Mouse (Mus musculus) CD4-positive, CD25-positive, alpha-beta regulatory T cell, adult 4 months (primary cell): Measurements from ENCODE around the gene Zfand3. TPM values are rescaled to one million over a fixed set of nuclear protein-coding genes. Genes with fewer than 3 reads are reported as not detected.

Source experiments
- ATAC-seq: one replicate; pipeline ENCODE4 v1.8.0; 2017
- polyA plus RNA-seq, 2 experiments: library from polyadenylated mRNA; unstranded; fragments of 100-300 nt; shearing (Covaris generic); gene quantifications; one replicate each; pipeline ENCODE4 v1.2.1; 2017

The Zfand3 gene
- polyA plus RNA-seq, 2 experiments from 2014 or later, result 14.6 to 24.5 TPM

DNA sequence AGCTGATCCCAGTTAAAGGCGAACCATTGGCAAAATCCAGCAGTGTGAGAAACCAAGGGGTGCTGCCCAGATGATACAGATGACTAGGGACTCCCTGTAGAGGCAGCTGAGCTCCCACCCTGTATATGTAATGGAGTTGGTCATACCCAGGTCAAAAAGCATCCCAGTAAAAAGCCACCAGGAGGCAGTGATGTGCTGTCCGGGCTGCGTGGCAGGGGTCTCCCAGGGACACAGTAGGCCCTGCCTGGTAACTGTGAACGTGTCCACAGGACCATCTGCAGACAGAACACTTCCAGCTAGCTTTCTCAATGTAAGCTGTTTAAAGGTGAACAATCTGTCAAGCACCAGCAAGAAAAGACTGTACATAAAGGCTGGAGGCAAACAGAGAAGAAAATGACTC is 228.2 kb downstream of the Zfand3 start:
- ATAC-seq, result no peak

DNA sequence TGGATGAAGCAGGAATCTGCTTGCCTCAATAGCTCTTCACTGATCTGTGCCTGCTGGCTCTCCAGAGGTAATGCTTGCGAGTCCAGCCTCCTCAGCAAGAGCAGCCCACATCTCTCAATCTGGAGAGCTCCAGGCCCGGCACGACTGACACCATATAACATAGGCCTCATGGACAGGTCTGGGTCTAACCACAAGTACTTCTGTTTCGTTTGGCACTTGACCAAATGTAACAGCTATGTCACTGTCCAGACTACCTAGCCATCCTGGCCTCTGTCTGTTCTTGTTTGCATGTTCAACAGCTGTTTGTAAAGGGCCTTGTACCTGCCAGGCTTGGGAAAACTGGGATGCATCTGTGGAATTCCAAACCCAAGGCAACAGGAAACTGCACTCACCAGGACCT is 230.8 kb downstream of the Zfand3 start:
- ATAC-seq, result no peak

- ATAC-seq, result no peak
Observed at GRCm38 (mm10) chr17:30236611-30237010, 232.1 kb downstream of the Zfand3 start.

DNA sequence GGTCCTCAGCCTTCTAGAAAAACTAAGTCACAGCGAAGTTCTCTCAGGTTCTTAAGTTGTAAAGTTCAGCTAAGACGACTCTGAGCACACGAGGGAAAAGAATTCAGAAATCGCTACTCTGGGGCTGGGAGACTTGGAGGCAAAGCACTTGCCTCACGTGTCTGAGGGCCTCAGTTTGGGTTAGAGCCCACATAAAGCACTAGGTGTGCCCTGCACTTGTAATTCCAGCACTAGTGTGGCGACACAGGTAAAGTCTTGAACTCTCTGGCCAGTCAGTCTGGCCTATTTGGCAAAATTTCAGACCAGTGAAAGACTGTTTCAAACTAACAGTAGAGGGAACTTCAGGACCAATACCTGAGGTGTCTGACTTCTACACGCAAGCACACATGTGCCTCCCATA is 233.1 kb downstream of the Zfand3 start:
- no peak for ATAC-seq

DNA sequence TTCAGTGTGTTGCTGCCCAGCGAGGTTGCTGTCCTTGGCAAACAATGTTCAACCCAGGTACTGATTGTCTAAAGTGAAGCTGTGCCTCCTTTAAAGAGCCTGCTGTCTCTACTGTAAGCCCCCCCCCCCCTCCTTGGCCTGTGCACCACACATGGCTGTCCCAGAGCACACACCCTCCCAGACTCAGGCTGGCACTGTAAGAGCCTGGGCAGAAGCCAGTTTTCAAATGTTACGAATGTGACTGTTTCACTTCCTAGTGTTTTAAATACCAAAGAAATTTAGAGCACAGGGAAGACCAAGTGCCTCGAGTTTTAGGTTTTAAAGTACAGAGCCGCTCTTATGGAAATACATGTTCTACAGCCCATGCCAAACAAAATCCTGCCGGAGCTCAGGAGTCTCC is 234.9 kb downstream of the Zfand3 start:
- no peak for ATAC-seq

DNA sequence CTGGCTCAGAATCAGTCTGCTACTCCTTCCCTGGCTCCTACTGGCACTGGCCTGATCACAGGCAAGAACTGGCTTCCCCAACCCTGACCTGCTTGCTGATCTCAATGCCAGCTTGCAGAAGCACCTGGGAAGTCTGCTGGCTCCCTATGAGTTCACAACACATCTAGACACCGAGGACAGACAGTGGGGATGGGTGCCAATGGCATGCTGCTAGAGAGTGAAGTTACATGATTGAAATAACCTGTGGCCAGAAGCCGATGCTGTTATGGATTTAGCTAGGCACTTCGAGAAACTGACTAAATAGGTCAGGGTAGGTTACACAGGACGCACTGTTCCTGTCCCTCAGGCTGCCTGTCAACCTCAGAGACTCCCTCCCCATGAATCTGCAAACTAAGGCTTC is 236.1 kb downstream of the Zfand3 start:
- ATAC-seq, result no peak

DNA sequence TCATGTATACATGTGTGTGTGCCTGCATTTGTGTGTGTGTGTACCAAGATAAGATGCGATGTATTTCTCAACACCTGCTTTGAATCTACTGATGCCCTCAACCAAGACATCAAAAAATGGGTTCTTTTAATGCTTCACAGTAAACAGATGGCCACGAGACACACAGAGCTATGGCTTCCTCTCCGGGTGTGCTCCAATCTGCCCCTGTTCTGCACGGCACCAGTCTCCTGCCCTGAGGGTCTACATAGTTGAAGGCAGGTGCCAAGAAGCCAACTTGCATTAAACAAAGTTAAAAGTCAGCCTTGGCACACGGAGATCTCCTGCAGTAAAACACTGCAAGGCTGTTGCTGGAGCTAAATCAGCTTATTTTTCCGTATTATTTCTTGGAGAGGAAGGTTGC is 236.5 kb downstream of the Zfand3 start:
- no peak for ATAC-seq

GRCm38 (mm10) chr17:30241720-30242322 is 237.3 kb downstream of the Zfand3 start:
- ATAC-seq, result no peak

- no peak for ATAC-seq
Observed at GRCm38 (mm10) chr17:30242647-30243046, 238.1 kb downstream of the Zfand3 start.

DNA sequence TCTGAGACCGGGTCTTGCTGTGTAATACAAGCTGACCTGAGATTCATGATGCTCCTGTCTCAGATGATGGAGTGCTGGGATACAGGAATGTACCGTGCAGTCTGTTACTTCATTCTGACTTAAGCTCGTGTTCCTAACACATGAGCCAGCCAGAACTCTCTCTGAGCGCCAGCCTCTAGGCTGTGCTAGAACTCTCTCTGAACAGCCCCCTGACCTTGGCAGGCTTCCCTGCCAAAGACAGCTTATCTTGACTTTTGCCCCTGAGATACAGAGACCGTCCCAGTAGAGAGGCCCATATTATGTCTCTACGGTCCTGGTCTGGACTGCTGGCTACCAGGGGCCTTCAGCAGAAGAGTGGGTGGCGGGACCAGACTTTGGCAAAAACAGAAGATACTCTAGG is 239.0 kb downstream of the Zfand3 start:
- ATAC-seq, result no peak

DNA sequence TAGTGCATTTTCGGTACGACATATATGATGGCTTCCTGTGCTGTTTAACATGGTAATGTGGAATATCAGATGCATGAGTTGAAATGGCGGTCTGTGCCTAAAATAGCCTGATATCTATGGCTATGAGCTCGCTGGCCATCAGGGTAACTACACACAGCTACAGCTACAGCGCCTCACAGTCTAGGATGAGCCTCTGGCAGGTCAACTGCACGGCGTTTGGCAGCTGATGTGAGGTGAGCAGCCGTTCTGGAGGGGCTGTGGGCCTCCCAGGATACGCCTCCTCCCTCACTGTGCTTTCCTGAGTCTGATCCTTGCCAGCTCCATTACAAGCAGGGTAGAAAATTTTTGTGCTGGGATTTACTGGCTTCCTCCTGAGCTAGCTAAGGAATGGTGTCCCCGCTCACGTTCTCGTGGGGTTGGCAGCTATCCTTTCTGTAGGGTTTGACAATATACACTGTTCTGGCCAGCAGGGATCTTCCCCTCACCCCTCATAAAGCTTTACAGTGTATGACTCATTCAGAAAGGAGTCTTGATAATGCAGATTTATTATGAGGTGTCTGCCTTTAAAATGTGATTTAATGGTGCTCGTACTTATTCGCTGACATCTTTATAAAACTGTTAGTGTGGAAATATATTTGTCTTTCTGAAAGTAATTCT is 240.2 kb downstream of the Zfand3 start:
- no peak for ATAC-seq

GRCm38 (mm10) chr17:30245308-30245706 is 240.8 kb downstream of the Zfand3 start:
- ATAC-seq, result no peak

GRCm38 (mm10) chr17:30253028-30253427 is 248.5 kb downstream of the Zfand3 start:
- no peak for ATAC-seq

- no peak for ATAC-seq
Observed at GRCm38 (mm10) chr17:30253924-30254323, 249.4 kb downstream of the Zfand3 start.

- ATAC-seq, result no peak
Observed at GRCm38 (mm10) chr17:30255928-30256560, 251.5 kb downstream of the Zfand3 start.

DNA sequence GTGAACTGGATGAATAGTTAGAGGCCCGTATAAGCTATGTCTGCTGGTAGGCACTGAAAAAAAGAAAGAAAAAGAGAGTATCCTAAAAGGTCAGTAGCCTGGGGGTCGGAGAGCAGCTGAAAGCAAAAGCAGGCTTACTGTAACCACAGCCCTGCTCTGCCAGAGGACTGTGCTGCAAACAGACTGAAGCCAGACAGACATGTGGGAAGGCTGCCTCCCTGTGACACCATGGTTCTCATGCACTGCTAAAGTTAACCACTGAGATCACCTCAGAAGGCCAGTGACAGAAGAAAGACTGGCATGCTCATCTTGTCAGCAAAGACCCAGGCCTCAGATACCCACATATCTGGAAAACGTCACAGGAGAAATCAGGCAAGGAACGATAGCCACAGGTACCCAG is 253.9 kb downstream of the Zfand3 start:
- ATAC-seq, result no peak

- ATAC-seq, result no peak
Observed at GRCm38 (mm10) chr17:30259938-30260337, 255.4 kb downstream of the Zfand3 start.

Other genes with a start within 250 kb of the Zfand3 start
- not detected for gene Mdga1, start 34.6 kb upstream of the Zfand3 start, polyA plus RNA-seq